Mouse (Mus musculus) kidney, adult 11 months (tissue): ENCODE measurements around the gene Pcmt1.

Experiments used
- DNase-seq: peaks from one replicate; pipeline ENCODE4 v3.0.0; 2022

The Pcmt1 gene

GRCm38 (mm10) chr10:7582891-7583557 lies 97.9 kb downstream of the Pcmt1 start:
- peak; percentile 9 for DNase-seq

GRCm38 (mm10) chr10:7582157-7582890 lies 98.6 kb downstream of the Pcmt1 start:
- no peak for DNase-seq

GRCm38 (mm10) chr10:7581401-7581800 lies 99.5 kb downstream of the Pcmt1 start:
- DNase-seq = no peak
